Mouse (Mus musculus): ENCODE measurements around the gene Dcaf8.

- TF ChIP-seq NANOG (IDR thresholded peaks at IDR 0.05; ENCODE audit: borderline replicate concordance, low read length) = no peak
- no peak for TF ChIP-seq POU5F1 (IDR thresholded peaks at IDR 0.05; ENCODE audit: borderline replicate concordance, low read length)
- no peak for TF ChIP-seq CTCF (conservative IDR thresholded peaks at IDR 0.05; ENCODE audit: low read length)
Observed at GRCm38 (mm10) chr1:172183915-172184314, 36.0 kb downstream of the Dcaf8 start.

Data from E14TG2a.4 (cell line).